Mouse (Mus musculus): ENCODE measurements around the gene Zbtb8a. TPM values are rescaled to one million over a fixed set of nuclear protein-coding genes. Genes with fewer than 3 reads are reported as not detected.

The Zbtb8a gene
- total RNA-seq (2023) = 1 to 10 TPM; 4.1 to 4.9 TPM

DNA sequence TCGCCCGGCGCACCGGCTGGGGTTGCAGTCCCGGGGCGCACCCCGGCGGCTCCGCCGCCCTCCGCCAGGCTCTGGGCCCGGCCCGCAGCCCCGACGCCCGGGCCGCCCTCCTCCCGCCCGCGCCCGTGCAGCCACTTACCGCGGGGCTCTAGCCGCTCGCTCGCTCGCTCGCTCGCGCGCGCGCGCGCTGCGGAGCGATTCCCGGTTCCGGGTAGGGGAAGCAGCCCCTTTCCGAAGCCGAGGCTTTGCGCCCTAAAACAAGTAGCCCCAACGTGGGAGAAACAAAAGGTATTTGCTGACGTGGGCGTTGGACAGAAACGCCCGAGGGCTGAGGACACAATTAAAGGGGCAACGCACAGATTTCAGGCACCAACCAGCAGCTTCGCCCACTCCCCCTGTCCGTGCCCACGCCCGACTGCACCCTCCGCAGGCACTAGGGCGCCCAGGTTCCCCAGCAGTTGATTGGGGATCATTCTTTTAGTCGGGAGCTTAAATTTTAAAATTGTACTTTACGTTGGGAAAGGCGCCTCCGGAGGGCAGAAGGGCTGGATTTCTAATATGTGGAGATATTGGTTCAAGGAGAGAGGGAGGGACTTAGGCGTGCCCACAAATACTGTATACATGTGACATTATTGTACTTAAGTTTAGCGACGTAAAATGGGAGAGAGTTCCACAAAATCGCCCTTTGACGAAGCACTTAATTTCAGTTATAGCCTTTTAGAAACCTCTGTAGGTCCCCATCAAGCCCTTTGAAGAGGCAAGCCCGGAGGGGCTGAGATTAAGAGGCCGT, at the start of gene Zbtb8a:
Gene Zbtb8a (minus strand): TSS at position 516 of the 790 bp plus-strand sequence.

DNA sequence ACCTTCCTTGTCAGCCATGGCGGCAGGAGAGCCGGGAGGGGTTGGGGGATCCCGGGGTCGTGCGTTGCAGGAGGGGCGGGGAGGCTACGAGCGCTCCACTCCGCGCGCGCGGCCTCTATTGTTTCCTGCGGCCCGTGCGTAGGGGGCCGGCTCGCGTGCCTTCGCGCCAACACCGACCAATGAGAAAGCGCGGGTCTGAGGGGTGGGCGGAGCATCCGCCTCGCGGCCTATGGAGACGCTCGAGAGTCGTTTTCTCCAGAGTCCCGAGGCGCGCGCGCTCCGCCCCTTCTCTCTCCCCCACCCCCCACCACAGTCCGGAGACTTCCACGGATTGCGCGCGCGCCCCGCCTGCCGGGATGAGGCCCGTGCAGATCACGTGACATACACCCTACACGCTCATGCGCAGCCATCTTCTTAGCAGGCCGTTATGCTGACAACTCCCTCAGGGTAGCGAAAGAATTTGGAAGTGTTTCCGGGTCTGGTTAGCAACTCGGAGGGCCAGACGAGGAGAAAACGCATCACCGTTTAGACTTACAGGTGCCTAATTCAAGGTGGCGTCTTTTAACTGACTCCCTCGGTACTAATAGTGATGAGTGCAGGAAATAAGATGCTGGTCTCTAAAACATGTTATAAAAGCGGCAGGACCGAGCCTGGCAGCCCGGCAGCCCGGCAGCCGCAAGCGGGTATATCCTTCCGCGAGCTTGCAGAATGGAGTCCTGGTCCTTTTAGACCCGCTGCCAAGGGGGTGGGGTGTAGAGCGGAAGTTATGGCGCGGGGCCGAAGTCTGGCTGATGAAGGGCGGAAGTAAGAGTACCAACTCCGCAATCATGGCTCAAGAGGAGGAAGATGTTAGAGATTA, 42.5 kb downstream of the Zbtb8a start, which contains the start of the genes Rbbp4 and Zbtb8os:
Gene Rbbp4 (minus strand): TSS at position 155 of the 859 bp plus-strand sequence.
Gene Zbtb8os (plus strand): TSS at position 480 of the 859 bp plus-strand sequence.

Other genes with a start within 250 kb of the Zbtb8a start
- under 1 TPM in 1 of 2 experiments, not detected in 1; 0.21 TPM for gene Fndc5, start 241.1 kb downstream of the Zbtb8a start, total RNA-seq (2023)
- gene S100pbp, start 188.4 kb downstream of the Zbtb8a start, total RNA-seq (2023) = 10 to 100 TPM; 43.5 to 50.3 TPM
- 10 to 100 TPM; 59.0 to 71.4 TPM for gene Yars, start 188.4 kb downstream of the Zbtb8a start, total RNA-seq (2023)
- gene C77080, start 116.7 kb downstream of the Zbtb8a start, total RNA-seq (2023) = under 1 TPM; 0.15 TPM
- gene Sync, start 90.5 kb downstream of the Zbtb8a start, total RNA-seq (2023) = not detected
- gene Rbbp4, start 42.7 kb downstream of the Zbtb8a start, total RNA-seq (2023) = 100 to 1,000 TPM; 136 to 156 TPM
- 10 to 100 TPM; 32.1 to 52.3 TPM for gene Zbtb8os, start 42.4 kb downstream of the Zbtb8a start, total RNA-seq (2023)
- gene Zbtb8b, start 62.7 kb upstream of the Zbtb8a start, total RNA-seq (2023) = under 1 TPM in 1 of 2 experiments, not detected in 1; 0.26 TPM
- gene Bsdc1, start 83.5 kb upstream of the Zbtb8a start, total RNA-seq (2023) = 100 to 1,000 TPM; 118 to 131 TPM
- not detected for gene Tssk3, start 112.9 kb upstream of the Zbtb8a start, total RNA-seq (2023)
- 1 to 10 TPM; 1.1 to 1.5 TPM for gene Fam229a, start 113.1 kb upstream of the Zbtb8a start, total RNA-seq (2023)
- 10 to 100 TPM in 1 of 2 experiments, 1 to 10 TPM in 1; 8.1 to 10.4 TPM for gene Marcksl1, start 135.5 kb upstream of the Zbtb8a start, total RNA-seq (2023)
- 100 to 1,000 TPM; 135 to 137 TPM for gene Hdac1, start 164.6 kb upstream of the Zbtb8a start, total RNA-seq (2023)
- gene Lck, start 195.5 kb upstream of the Zbtb8a start, total RNA-seq (2023) = 100 to 1,000 TPM; 913 to 948 TPM
- not detected for gene Fam167b, start 200.4 kb upstream of the Zbtb8a start, total RNA-seq (2023)
- gene Eif3i, start 222.5 kb upstream of the Zbtb8a start, total RNA-seq (2023) = 100 to 1,000 TPM; 181 to 191 TPM
- gene Tmem234, start 222.6 kb upstream of the Zbtb8a start, total RNA-seq (2023) = 100 to 1,000 TPM; 125 to 142 TPM
- gene Dcdc2b, start 236.1 kb upstream of the Zbtb8a start, total RNA-seq (2023) = 1 to 10 TPM; 3.5 to 4.0 TPM
- 10 to 100 TPM; 26.8 to 29.0 TPM for gene Iqcc, start 241.0 kb upstream of the Zbtb8a start, total RNA-seq (2023)
- gene Ccdc28b, start 245.8 kb upstream of the Zbtb8a start, total RNA-seq (2023) = 10 to 100 TPM; 14.0 to 15.8 TPM

Measured in T-cell, adult 66 days (primary cell).